Mouse (Mus musculus) G1E (cell line): ENCODE measurements around the gene Tmem126b. TPM values are rescaled to one million over a fixed set of nuclear protein-coding genes. Genes with fewer than 3 reads are reported as not detected.

ENCODE experiments used
- ATAC-seq: 2 replicates; pipeline ENCODE4 v1.8.0; 2016; ENCODE audit warnings: mild to moderate bottlenecking; ENCODE audit not compliant: insufficient number of reproducible peaks, poor library complexity, low FRiP score, severe bottlenecking; ENCODE audit errors: extremely low read depth
- DNase-seq: peaks from one replicate; pipeline ENCODE4 v3.0.0; 2012; ENCODE audit warnings: low spot score
- H3K27me3 ChIP-seq: 2 replicates; pipeline ENCODE4 v1.6.1; 2012; ENCODE audit warnings: mild to moderate bottlenecking, low read length, inconsistent platforms; ENCODE audit not compliant: insufficient read depth
- H3K36me3 ChIP-seq: replicated peaks from 2 replicates; pipeline ENCODE3; 2012; ENCODE audit warnings: mild to moderate bottlenecking, inconsistent platforms
- H3K4me1 ChIP-seq: 2 replicates; pipeline ENCODE4 v1.6.1; 2012; ENCODE audit warnings: low read depth, low read length, inconsistent platforms, mixed read lengths; ENCODE audit not compliant: insufficient read depth
- H3K4me3 ChIP-seq: 2 replicates; pipeline ENCODE4 v1.5.1; 2012; ENCODE audit warnings: low read depth, mild to moderate bottlenecking, inconsistent platforms, low read length, moderate library complexity, mixed read lengths
- H3K9me3 ChIP-seq: replicated peaks from 2 replicates; pipeline ENCODE4 v1.6.1; 2012; ENCODE audit warnings: inconsistent platforms
- CTCF ChIP-seq: IDR thresholded peaks from 2 replicates; pipeline ENCODE4 v1.5.1; 2012; ENCODE audit warnings: low read depth, low read length, inconsistent platforms, mixed read lengths
- GATA1 ChIP-seq: IDR thresholded peaks from 2 replicates; pipeline ENCODE4 v1.6.1; 2012; ENCODE audit warnings: borderline replicate concordance, low read length, inconsistent platforms, mixed read lengths
- GATA2 ChIP-seq: IDR thresholded peaks from 2 replicates; pipeline ENCODE4 v1.6.1; 2012; ENCODE audit warnings: low read depth, low read length, inconsistent platforms, borderline replicate concordance
- POLR2AphosphoS5 ChIP-seq: IDR thresholded peaks from 2 replicates; pipeline ENCODE4 v1.6.1; 2012; ENCODE audit warnings: low read depth, low read length, inconsistent platforms; ENCODE audit not compliant: insufficient replicate concordance
- TAL1 ChIP-seq: conservative IDR thresholded peaks from 2 replicates; pipeline ENCODE4 v1.6.1; 2012; ENCODE audit warnings: low read depth, low read length, inconsistent platforms, mixed read lengths
- polyA plus RNA-seq: library from polyadenylated mRNA; stranded (reverse); fragments of >175 nt; gene quantifications from 2 replicates; pipeline ENCODE4 v1.2.3, GENCODE M21; 2012
- total RNA-seq, 2 experiments: library from RNA; stranded (forward) in 1 of 2; stranded (reverse) in 1 of 2; fragments of 200-1000 nt in 1 of 2; fragments of >200 nt in 1 of 2; fragmentation: Nextera tagmentation in 1 of 2; gene quantifications; 2 replicates each; pipeline ENCODE4 v1.2.3; 2014 to 2017

Gene Tmem126b
- total and polyA plus RNA-seq, 3 experiments = 4.0 to 30.4 (median 17.8) TPM

GRCm38 (mm10) chr7:90426020-90427001 is 49.5 kb downstream of the Tmem126b start, which contains the start of gene Ccdc89:
TSS of gene Ccdc89 (plus strand) at chr7:90426577.
- Histone ChIP-seq H3K4me3 (no peak within 1 kb of the TSS), H3K9me3 (no peaks in the 10 kb centered on the region), H3K27me3 (peaks cover 26% of the 10 kb centered on the region), H3K4me1 (no peaks in the 10 kb centered on the region), H3K36me3 (no peaks in the 10 kb centered on the region)
- no peak for DNase-seq
- no peak for ATAC-seq
- TF ChIP-seq CTCF (no peak), GATA1 (no peak), POLR2AphosphoS5 (no peak), GATA2 (no peak), TAL1 (no peak)

Other genes starting within 250 kb of the Tmem126b start
- not detected in 2 replicates for gene Ccdc83, start 210.2 kb downstream of the Tmem126b start, total RNA-seq (2014; fragmentation: Nextera tagmentation)
- 0.22 TPM in 1 of 2 replicates, not detected in the other for gene Ccdc83, start 210.2 kb downstream of the Tmem126b start, total RNA-seq (2017)
- not detected in 2 replicates for gene Ccdc83, start 210.2 kb downstream of the Tmem126b start, polyA plus RNA-seq
- not detected in 2 replicates for gene Sytl2, start 173.7 kb downstream of the Tmem126b start, total RNA-seq (2014; fragmentation: Nextera tagmentation)
- gene Sytl2, start 173.7 kb downstream of the Tmem126b start, total RNA-seq (2017) = 0.46 and 0.49 TPM in 2 replicates
- gene Sytl2, start 173.7 kb downstream of the Tmem126b start, polyA plus RNA-seq = not detected in 2 replicates
- not detected in 2 replicates for gene Ccdc89, start 49.4 kb downstream of the Tmem126b start, total RNA-seq (2014; fragmentation: Nextera tagmentation)
- gene Ccdc89, start 49.4 kb downstream of the Tmem126b start, total RNA-seq (2017) = 0.05 and 0.06 TPM in 2 replicates
- not detected in 2 replicates for gene Ccdc89, start 49.4 kb downstream of the Tmem126b start, polyA plus RNA-seq
- 117 and 139 TPM in 2 replicates for gene Crebzf, start 33.3 kb downstream of the Tmem126b start, total RNA-seq (2014; fragmentation: Nextera tagmentation)
- gene Crebzf, start 33.3 kb downstream of the Tmem126b start, total RNA-seq (2017) = 114 and 120 TPM in 2 replicates
- gene Crebzf, start 33.3 kb downstream of the Tmem126b start, polyA plus RNA-seq = 110 and 130 TPM in 2 replicates
- 56.7 and 65.5 TPM in 2 replicates for gene Tmem126a, start 18.8 kb downstream of the Tmem126b start, total RNA-seq (2014; fragmentation: Nextera tagmentation)
- gene Tmem126a, start 18.8 kb downstream of the Tmem126b start, total RNA-seq (2017) = 95.8 and 106 TPM in 2 replicates
- 68.5 and 73.5 TPM in 2 replicates for gene Tmem126a, start 18.8 kb downstream of the Tmem126b start, polyA plus RNA-seq
- gene Dlg2, start 671 bp upstream of the Tmem126b start, total RNA-seq (2014; fragmentation: Nextera tagmentation) = 0.68 TPM in 1 of 2 replicates, not detected in the other
- gene Dlg2, start 671 bp upstream of the Tmem126b start, total RNA-seq (2017) = 0.35 and 0.49 TPM in 2 replicates
- not detected in 2 replicates for gene Dlg2, start 671 bp upstream of the Tmem126b start, polyA plus RNA-seq